ENCODE assay signal across 8 mouse cellular contexts in genomic region chr9:54700174-54700475, GRCm38 (mm10). TPM values are rescaled to one million over a fixed set of nuclear protein-coding genes. Genes with fewer than 3 reads are reported as not detected.
DNase-seq lines count a peak whose midpoint lies in the region; ATAC-seq and TF ChIP-seq lines count a peak whose summit lies in the region.

No protein-coding gene starts in this region.

- 0 out of 2 replicates have a peak, but pooled peaks cover 12% of the 10 kb centered on the region for H3K4me1 ChIP-seq in kidney, adult 2 months (ENCODE audit: control insufficient read depth, insufficient read depth, low read length)
- H3K4me1 ChIP-seq in bone marrow, adult 2 months (ENCODE audit: control insufficient read depth, insufficient read depth, low read length), result no peaks in the 10 kb centered on the region; the same call in 1 of the 2 replicates
- peaks cover 42% of the 10 kb centered on the region for H3K4me1 ChIP-seq in heart, embryonic 15.5 days (replicated peaks)
- H3K4me1 ChIP-seq in liver, embryonic 15.5 days (replicated peaks), result peaks cover 90% of the 10 kb centered on the region
- H3K4me1 ChIP-seq in stomach, postnatal 0 days (replicated peaks; ENCODE audit: control insufficient read depth, insufficient read depth), result peaks cover 2% of the 10 kb centered on the region

- no peak for ATAC-seq in heart, embryonic 15.5 days (replicated peaks; ENCODE audit: insufficient number of reproducible peaks, insufficient read depth, low FRiP score, low read depth)
- no peak for ATAC-seq in liver, embryonic 15.5 days (ENCODE audit: insufficient read depth)
- no peak for ATAC-seq in stomach, postnatal 0 days (ENCODE audit: low FRiP score, low TSS enrichment)

- H3K36me3 ChIP-seq in kidney, adult 2 months (ENCODE audit: control insufficient read depth, insufficient read depth, low read length), result no peaks in the 10 kb centered on the region
- no peaks in the 10 kb centered on the region for H3K36me3 ChIP-seq in heart, embryonic 15.5 days
- H3K36me3 ChIP-seq in liver, embryonic 15.5 days (replicated peaks), result no peaks in the 10 kb centered on the region
- H3K36me3 ChIP-seq in stomach, postnatal 0 days (ENCODE audit: control insufficient read depth, insufficient read depth, low read length), result no peaks in the 10 kb centered on the region

- peak overlapping the region; percentile 80 for H3K4me3 ChIP-seq in kidney, adult 2 months (ENCODE audit: insufficient read depth, low read depth, low read length)
- H3K4me3 ChIP-seq in bone marrow, adult 2 months (replicated peaks; ENCODE audit: control insufficient read depth, low read depth, low read length), result peak overlapping the region; percentile 62
- H3K4me3 ChIP-seq in heart, embryonic 15.5 days, result peak overlapping the region; percentile 72
- peak overlapping the region; percentile 85 for H3K4me3 ChIP-seq in liver, embryonic 15.5 days (replicated peaks)
- peak overlapping the region; percentile 90 for H3K4me3 ChIP-seq in stomach, postnatal 0 days (ENCODE audit: low read depth, low read length)

- peak overlapping the region; percentile 77 for H3K9ac ChIP-seq in heart, embryonic 15.5 days
- peak overlapping the region; percentile 95 for H3K9ac ChIP-seq in liver, embryonic 15.5 days
- H3K9ac ChIP-seq in stomach, postnatal 0 days (ENCODE audit: low read length), result peak overlapping the region; percentile 86

- H3K27me3 ChIP-seq in kidney, adult 2 months (replicated peaks; ENCODE audit: control insufficient read depth, insufficient read depth, low read length), result no peaks in the 10 kb centered on the region
- H3K27me3 ChIP-seq in heart, embryonic 15.5 days, result no peaks in the 10 kb centered on the region; the same call in 1 of the 2 replicates
- peaks cover 37% of the 10 kb centered on the region for H3K27me3 ChIP-seq in liver, embryonic 15.5 days
- H3K27me3 ChIP-seq in stomach, postnatal 0 days (ENCODE audit: control insufficient read depth, insufficient read depth, low read length), result no peaks in the 10 kb centered on the region

- H3K4me2 ChIP-seq in heart, embryonic 15.5 days, result peak overlapping the region; percentile 85
- H3K4me2 ChIP-seq in liver, embryonic 15.5 days, result peak overlapping the region; percentile 84
- H3K4me2 ChIP-seq in stomach, postnatal 0 days (replicated peaks; ENCODE audit: low read depth), result peak overlapping the region; percentile 98

- TF ChIP-seq POLR2A in kidney, adult 2 months (IDR thresholded peaks at IDR 0.05; ENCODE audit: low read depth, low read length), result no peak
- no peak for TF ChIP-seq POLR2A in bone marrow, adult 2 months (IDR thresholded peaks at IDR 0.05; ENCODE audit: borderline replicate concordance, control insufficient read depth, low read depth, low read length)

- H3K27ac ChIP-seq in kidney, adult 2 months (ENCODE audit: insufficient read depth, low read depth, low read length), result no peak overlapping the region
- H3K27ac ChIP-seq in bone marrow, adult 2 months (ENCODE audit: control insufficient read depth, insufficient read depth, low read depth, low read length, poor library complexity), result peak overlapping the region; percentile 78
- H3K27ac ChIP-seq in heart, embryonic 15.5 days, result peak overlapping the region; percentile 89
- H3K27ac ChIP-seq in liver, embryonic 15.5 days (replicated peaks), result peak overlapping the region; percentile 96
- H3K27ac ChIP-seq in stomach, postnatal 0 days (replicated peaks), result no peak overlapping the region

- no peaks in the 10 kb centered on the region for H3K9me3 ChIP-seq in heart, embryonic 15.5 days (replicated peaks)
- H3K9me3 ChIP-seq in liver, embryonic 15.5 days (replicated peaks), result no peaks in the 10 kb centered on the region
- no peaks in the 10 kb centered on the region for H3K9me3 ChIP-seq in stomach, postnatal 0 days (ENCODE audit: control insufficient read depth, low read length)

- TF ChIP-seq EP300 in stomach, postnatal 0 days (optimal IDR thresholded peaks at IDR 0.05), result no peak

- no peak for TF ChIP-seq CTCF in kidney, adult 2 months (conservative IDR thresholded peaks at IDR 0.05; ENCODE audit: insufficient read depth, insufficient read length, low read depth, low read length)
- no peak for TF ChIP-seq CTCF in bone marrow, adult 2 months (IDR thresholded peaks at IDR 0.05; ENCODE audit: control insufficient read depth, insufficient read depth, low read length)
- no peak for TF ChIP-seq CTCF in stomach, postnatal 0 days (IDR thresholded peaks at IDR 0.05; ENCODE audit: low read depth)

- WGBS in kidney, adult 2 months, result 11% methylated on average over 9 of the region's 9 CpGs
- WGBS in bone marrow, adult 2 months, result 11% methylated on average over 9 of the region's 9 CpGs
- 10% methylated on average over 9 of the region's 9 CpGs for WGBS in heart, embryonic 15.5 days
- 18% methylated on average over 9 of the region's 9 CpGs for WGBS in liver, embryonic 15.5 days (ENCODE audit: insufficient replicate concordance)
- WGBS in stomach, postnatal 0 days, result 16% methylated on average over 9 of the region's 9 CpGs

- DNase-seq in kidney, adult 2 months, result no peak
- no peak for DNase-seq in kidney, postnatal 25 days
- no peak for DNase-seq in stomach, postnatal 0 days (ENCODE audit: low spot score)
- no peak for DNase-seq in adrenal gland, adult (ENCODE audit: inconsistent age in 2 of 2, low spot score in 1 of 2)
- DNase-seq in adrenal gland, postnatal 25 days, result no peak

RNA-seq across cellular contexts. Expression of gene Dnaja4, which starts 1.5 kb away (rescaled TPM):
- 7.0 and 9.6 TPM in 2 replicates for polyA plus RNA-seq in kidney, adult 2 months (2012; rRNA removed)
- polyA plus RNA-seq in bone marrow, adult 2 months (2011; ENCODE audit: insufficient read depth, insufficient read length, low replicate concordance, missing spikeins), result 24.8 and 26.9 TPM in 2 replicates
- polyA plus RNA-seq in heart, embryonic 15.5 days (2015; fragmentation: Nextera tagmentation; extraction: Ambion mirVana), result 25.8 and 27.8 TPM in 2 replicates
- 21.5 and 23.0 TPM in 2 replicates for polyA plus RNA-seq in liver, embryonic 15.5 days (2015; fragmentation: Nextera tagmentation; extraction: Ambion mirVana)
- 5.5 and 6.2 TPM in 2 replicates for polyA plus RNA-seq in stomach, postnatal 0 days (2015; fragmentation: Nextera tagmentation; extraction: Ambion mirVana)
- 16.7 and 23.1 TPM in 2 replicates for total RNA-seq in adrenal gland, postnatal 25 days (2021)

RNA-seq across cellular contexts. Expression of gene Wdr61, which starts 34.2 kb away (rescaled TPM):
- 43.0 and 51.9 TPM in 2 replicates for polyA plus RNA-seq in kidney, adult 2 months (2012; rRNA removed)
- 28.3 and 30.4 TPM in 2 replicates for polyA plus RNA-seq in bone marrow, adult 2 months (2011; ENCODE audit: insufficient read depth, insufficient read length, low replicate concordance, missing spikeins)
- polyA plus RNA-seq in heart, embryonic 15.5 days (2015; fragmentation: Nextera tagmentation; extraction: Ambion mirVana), result 92.7 and 93.2 TPM in 2 replicates
- 75.3 and 80.3 TPM in 2 replicates for polyA plus RNA-seq in liver, embryonic 15.5 days (2015; fragmentation: Nextera tagmentation; extraction: Ambion mirVana)
- polyA plus RNA-seq in stomach, postnatal 0 days (2015; fragmentation: Nextera tagmentation; extraction: Ambion mirVana), result 129 and 132 TPM in 2 replicates
- total RNA-seq in adrenal gland, postnatal 25 days (2021), result 63.7 and 72.0 TPM in 2 replicates

RNA-seq across cellular contexts. Expression of gene Acsbg1, which starts 38.5 kb away (rescaled TPM):
- 1.1 and 1.6 TPM in 2 replicates for polyA plus RNA-seq in kidney, adult 2 months (2012; rRNA removed)
- polyA plus RNA-seq in bone marrow, adult 2 months (2011; ENCODE audit: insufficient read depth, insufficient read length, low replicate concordance, missing spikeins), result 0.66 TPM in 1 of 2 replicates, not detected in the other
- polyA plus RNA-seq in heart, embryonic 15.5 days (2015; fragmentation: Nextera tagmentation; extraction: Ambion mirVana), result 0.32 TPM in 1 of 2 replicates, not detected in the other
- 0.09 and 0.13 TPM in 2 replicates for polyA plus RNA-seq in liver, embryonic 15.5 days (2015; fragmentation: Nextera tagmentation; extraction: Ambion mirVana)
- 57.7 and 68.3 TPM in 2 replicates for polyA plus RNA-seq in stomach, postnatal 0 days (2015; fragmentation: Nextera tagmentation; extraction: Ambion mirVana)
- 86.2 and 108 TPM in 2 replicates for total RNA-seq in adrenal gland, postnatal 25 days (2021)

Comparison
In these comparisons a context has a peak if more than half of its experiments do, and no peak if none do; other contexts are left out.
1. H3K27ac ChIP-seq: peak in bone marrow, adult 2 months (single experiment), heart, embryonic 15.5 days (single experiment) and liver, embryonic 15.5 days (single experiment); none in kidney, adult 2 months (single experiment) and stomach, postnatal 0 days (single experiment).
2. RNA of gene Acsbg1, which starts 38.5 kb away (polyA plus RNA-seq): 57.7 to 68.3 TPM in stomach, postnatal 0 days; 1.1 to 1.6 TPM in kidney, adult 2 months, 0.66 TPM in bone marrow, adult 2 months, 0.32 TPM in heart, embryonic 15.5 days and 0.09 to 0.13 TPM in liver, embryonic 15.5 days; every median in the first group is over 10 times any median in the second.
3. Peak in every context shown above with its lines, with median percentiles within 50 percentile points of each other: H3K4me3 ChIP-seq, H3K4me2 ChIP-seq and H3K9ac ChIP-seq.